Mouse (Mus musculus) CD4-positive, CD25-positive, alpha-beta regulatory T cell, adult 4 months (primary cell): ENCODE results near the gene Esrp2. TPM values are rescaled to one million over a fixed set of nuclear protein-coding genes. Genes with fewer than 3 reads are reported as not detected.

Source experiments
- ATAC-seq: one replicate; pipeline ENCODE4 v1.8.0; 2017
- polyA plus RNA-seq, 2 experiments: library from polyadenylated mRNA; unstranded; fragments of 100-300 nt; shearing (Covaris generic); gene quantifications; one replicate each; pipeline ENCODE4 v1.2.1; 2017

Esrp2 gene
- polyA plus RNA-seq, 2 experiments from 2014 or later: not detected

- no peak for ATAC-seq
These were observed 13.3 kb downstream of the Esrp2 start for GRCm38 (mm10) chr8:106123443-106123842.

GRCm38 (mm10) chr8:106115897-106116296 is 20.9 kb downstream of the Esrp2 start:
- ATAC-seq: no peak

GRCm38 (mm10) chr8:106112514-106112913 is 24.3 kb downstream of the Esrp2 start:
- no peak for ATAC-seq

GRCm38 (mm10) chr8:106112041-106112440 is 24.7 kb downstream of the Esrp2 start:
- no peak for ATAC-seq

GRCm38 (mm10) chr8:106108729-106109128 is 28.0 kb downstream of the Esrp2 start:
- ATAC-seq: no peak

- no peak for ATAC-seq
These were observed 28.7 kb downstream of the Esrp2 start for GRCm38 (mm10) chr8:106108080-106108479.

GRCm38 (mm10) chr8:106106193-106106592 is 30.6 kb downstream of the Esrp2 start:
- ATAC-seq: no peak

GRCm38 (mm10) chr8:106103888-106104287 is 32.9 kb downstream of the Esrp2 start:
- no peak for ATAC-seq

GRCm38 (mm10) chr8:106102321-106102720 is 34.5 kb downstream of the Esrp2 start:
- no peak for ATAC-seq

Other genes with a start within 250 kb of the Esrp2 start
- gene Nrn1l, start 243.4 kb downstream of the Esrp2 start, polyA plus RNA-seq: 1 to 10 TPM in 1 of 2 experiments, not detected in 1; 1.5 TPM
- gene Pskh1, start 236.5 kb downstream of the Esrp2 start, polyA plus RNA-seq: 10 to 100 TPM; 10.6 to 18.1 TPM
- 1 to 10 TPM; 1.6 to 3.6 TPM for gene Ctrl, start 203.1 kb downstream of the Esrp2 start, polyA plus RNA-seq
- 100 to 1,000 TPM; 339 to 391 TPM for gene Psmb10, start 198.5 kb downstream of the Esrp2 start, polyA plus RNA-seq
- under 1 TPM in 1 of 2 experiments, not detected in 1; 0.40 TPM for gene Lcat, start 193.6 kb downstream of the Esrp2 start, polyA plus RNA-seq
- 1 to 10 TPM; 4.5 to 7.2 TPM for gene Slc12a4, start 170.9 kb downstream of the Esrp2 start, polyA plus RNA-seq
- not detected for gene Dpep3, start 157.5 kb downstream of the Esrp2 start, polyA plus RNA-seq
- gene Dus2, start 145.6 kb downstream of the Esrp2 start, polyA plus RNA-seq: 10 to 100 TPM; 24.3 to 30.5 TPM
- gene Dpep2nb, start 131.0 kb downstream of the Esrp2 start, polyA plus RNA-seq: not detected
- gene Ddx28, start 125.1 kb downstream of the Esrp2 start, polyA plus RNA-seq: 10 to 100 TPM in 1 of 2 experiments, 1 to 10 TPM in 1; 8.4 to 13.2 TPM
- gene Nfatc3, start 78.1 kb downstream of the Esrp2 start, polyA plus RNA-seq: 10 to 100 TPM; 28.1 to 32.3 TPM
- gene Pla2g15, start 13.4 kb upstream of the Esrp2 start, polyA plus RNA-seq: 1 to 10 TPM; 4.8 to 7.7 TPM
- gene Slc7a6, start 31.9 kb upstream of the Esrp2 start, polyA plus RNA-seq: 10 to 100 TPM; 28.6 to 43.7 TPM
- gene Slc7a6os, start 74.0 kb upstream of the Esrp2 start, polyA plus RNA-seq: 10 to 100 TPM; 24.6 to 28.9 TPM
- 10 to 100 TPM; 31.5 to 46.0 TPM for gene Prmt7, start 74.0 kb upstream of the Esrp2 start, polyA plus RNA-seq
- gene Smpd3, start 201.0 kb upstream of the Esrp2 start, polyA plus RNA-seq: under 1 TPM in 1 of 2 experiments, not detected in 1; 0.07 TPM